Mouse (Mus musculus): Measurements from ENCODE around the gene Dbnl.

- no peak for TF ChIP-seq POLR2A (IDR thresholded peaks at IDR 0.05; ENCODE audit: borderline replicate concordance, insufficient read depth, low read length)
- TF ChIP-seq CTCF (IDR thresholded peaks at IDR 0.05; ENCODE audit: borderline replicate concordance, insufficient read depth, low read depth, low read length), result peak; percentile 39; the same call in 1 of the 2 replicates
These were observed 9.8 kb upstream of the Dbnl start for GRCm38 (mm10) chr11:5778481-5778880.

Data from cerebellum, adult 2 months (tissue).